10 mouse cellular contexts compared by ENCODE assay signal in genomic region chr7:113767546-113767945, GRCm38 (mm10). TPM values are rescaled to one million over a fixed set of nuclear protein-coding genes. Genes with fewer than 3 reads are reported as not detected.
A peak's percentile ranks its signal among the peaks of the same experiment; 100 is the strongest.
DNase-seq lines count a peak whose midpoint lies in the region; ATAC-seq lines count a peak whose summit lies in the region.
"Had no signal": no experiment of that assay in that cellular context is flagged by ENCODE, and none has a peak within 500 bp of the region (broad histone marks: within the 10 kb centered on the region; RNA-seq: fewer than 3 reads in every experiment).

No protein-coding gene starts in this region.

- H3K27ac ChIP-seq in embryonic facial prominence, embryonic 11.5 days (replicated peaks; ENCODE audit: low read depth, low read length), result no peak overlapping the region
- peak overlapping the region; percentile 60 for H3K27ac ChIP-seq in heart, embryonic 12.5 days (ENCODE audit: poor library complexity, severe bottlenecking)
- H3K27ac ChIP-seq in midbrain, embryonic 11.5 days (ENCODE audit: low read depth, low read length), result peak overlapping the region; percentile 1; the same call in 1 of the 2 replicates

- H3K36me3 ChIP-seq in embryonic facial prominence, embryonic 11.5 days (replicated peaks; ENCODE audit: control insufficient read depth, insufficient read depth, low read depth, low read length), result no peaks in the 10 kb centered on the region
- H3K36me3 ChIP-seq in heart, embryonic 12.5 days, result peaks cover 6% of the 10 kb centered on the region
- no peaks in the 10 kb centered on the region for H3K36me3 ChIP-seq in midbrain, embryonic 11.5 days (ENCODE audit: control insufficient read depth, insufficient read depth, low read length)

- H3K4me3 ChIP-seq in embryonic facial prominence, embryonic 11.5 days (ENCODE audit: low read depth, low read length), result peak overlapping the region; percentile 16; the same call in 1 of the 2 replicates
- H3K4me3 ChIP-seq in heart, embryonic 12.5 days, result peak overlapping the region; percentile 72
- peak overlapping the region; percentile 57 for H3K4me3 ChIP-seq in midbrain, embryonic 11.5 days (ENCODE audit: low read depth, low read length)

- ATAC-seq in embryonic facial prominence, embryonic 11.5 days (replicated peaks; ENCODE audit: insufficient number of reproducible peaks, low FRiP score, low TSS enrichment, low read depth), result no peak
- no peak for ATAC-seq in heart, embryonic 12.5 days (ENCODE audit: insufficient number of reproducible peaks, low FRiP score)
- ATAC-seq in midbrain, embryonic 11.5 days (ENCODE audit: low FRiP score), result no peak

- no peak overlapping the region for H3K9ac ChIP-seq in embryonic facial prominence, embryonic 11.5 days (replicated peaks; ENCODE audit: low read length)
- peak overlapping the region; percentile 81; the same call in 1 of the 2 replicates for H3K9ac ChIP-seq in heart, embryonic 12.5 days
- H3K9ac ChIP-seq in midbrain, embryonic 11.5 days (ENCODE audit: low read length), result peak overlapping the region; percentile 68

- DNase-seq in heart, adult 11 months, result peak; percentile 94
- no peak for DNase-seq in heart, postnatal 4 days
- no peak for DNase-seq in embryonic facial prominence, embryonic 11.5 days (ENCODE audit: low spot score)
- no peak for DNase-seq in midbrain, embryonic 11.5 days (ENCODE audit: low spot score, missing footprints)
- no peak for DNase-seq in gastrocnemius, postnatal 10 days
- no peak for DNase-seq in layer of hippocampus, adult 8-10 months (ENCODE audit: low spot score in 2 of 2)
- DNase-seq in layer of hippocampus, adult 9-11 months, result no peak
- DNase-seq: cerebellum, adult 9-10 months; thymus, postnatal 25 days had no signal

- peaks cover 13% of the 10 kb centered on the region for H3K27me3 ChIP-seq in embryonic facial prominence, embryonic 11.5 days (ENCODE audit: control insufficient read depth, insufficient read depth, low read length)
- no peaks in the 10 kb centered on the region for H3K27me3 ChIP-seq in heart, embryonic 12.5 days (replicated peaks)
- peaks cover 25% of the 10 kb centered on the region for H3K27me3 ChIP-seq in midbrain, embryonic 11.5 days (ENCODE audit: control insufficient read depth, insufficient read depth, low read length)

- WGBS in embryonic facial prominence, embryonic 11.5 days, result 12% methylated on average over 6 of the region's 6 CpGs
- WGBS in heart, embryonic 12.5 days, result 15% methylated on average over 6 of the region's 6 CpGs
- WGBS in midbrain, embryonic 11.5 days, result 14% methylated on average over 6 of the region's 6 CpGs

- no peaks in the 10 kb centered on the region for H3K9me3 ChIP-seq in embryonic facial prominence, embryonic 11.5 days (replicated peaks; ENCODE audit: control insufficient read depth, low read length)
- H3K9me3 ChIP-seq in heart, embryonic 12.5 days (replicated peaks), result peaks cover 10% of the 10 kb centered on the region; the same call in 1 of the 2 replicates
- peaks cover 4% of the 10 kb centered on the region; the same call in 1 of the 2 replicates for H3K9me3 ChIP-seq in midbrain, embryonic 11.5 days (ENCODE audit: control insufficient read depth, low read length)

- H3K4me2 ChIP-seq in embryonic facial prominence, embryonic 11.5 days (ENCODE audit: low read depth, low read length), result no peak overlapping the region
- H3K4me2 ChIP-seq in heart, embryonic 12.5 days, result peak overlapping the region; percentile 90
- peak overlapping the region; percentile 98 for H3K4me2 ChIP-seq in midbrain, embryonic 11.5 days

- H3K4me1 ChIP-seq in embryonic facial prominence, embryonic 11.5 days (ENCODE audit: control insufficient read depth, insufficient read depth, low read length), result no peaks in the 10 kb centered on the region
- peaks cover 34% of the 10 kb centered on the region for H3K4me1 ChIP-seq in heart, embryonic 12.5 days (replicated peaks)
- H3K4me1 ChIP-seq in midbrain, embryonic 11.5 days (ENCODE audit: control insufficient read depth, insufficient read depth, low read length), result peaks cover 15% of the 10 kb centered on the region

RNA-seq across cellular contexts. Expression of gene Spon1, which starts 1.7 kb away (rescaled TPM):
- total RNA-seq in heart, postnatal 4 days (2021), result 10 to 100 TPM; 28.6 to 32.7 TPM
- polyA plus RNA-seq in embryonic facial prominence, embryonic 11.5 days (2014; fragmentation: Nextera tagmentation; extraction: Ambion mirVana), result 25.1 and 27.0 TPM in 2 replicates
- 98.7 and 99.8 TPM in 2 replicates for polyA plus RNA-seq in heart, embryonic 12.5 days (2016; fragmentation: Nextera tagmentation; extraction: Ambion mirVana)
- polyA plus RNA-seq in midbrain, embryonic 11.5 days (2014; fragmentation: Nextera tagmentation; extraction: Ambion mirVana), result 61.3 and 62.3 TPM in 2 replicates
- total RNA-seq in gastrocnemius, postnatal 10 days (2021), result 1 to 10 TPM; 5.1 to 5.6 TPM
- total RNA-seq in layer of hippocampus, adult 8-10 months (2022), result 10 to 100 TPM; 54.8 to 58.9 (median 56.4) TPM

Comparison
In these comparisons a context has a peak if more than half of its experiments do, and no peak if none do; other contexts are left out.
1. H3K4me3 ChIP-seq: peak in every context shown above with its lines; median percentile 72 in heart, embryonic 12.5 days; 57 in midbrain, embryonic 11.5 days; 16 in embryonic facial prominence, embryonic 11.5 days.
2. RNA of gene Spon1, which starts 1.7 kb away (total RNA-seq): 54.8 to 58.9 TPM in layer of hippocampus, adult 8-10 months and 28.6 to 32.7 TPM in heart, postnatal 4 days; 5.1 to 5.6 TPM in gastrocnemius, postnatal 10 days; every median in the first group is over 4 times any median in the second.